Mouse (Mus musculus) adrenal gland, postnatal 4 days (tissue): Measurements from ENCODE around the gene Kif7. TPM values are rescaled to one million over a fixed set of nuclear protein-coding genes. Genes with fewer than 3 reads are reported as not detected.

Source experiments
- total RNA-seq, 2 experiments: library from RNA; stranded (reverse); gene quantifications; 2 replicates each; pipeline ENCODE4 v1.2.3; 2021

Gene Kif7
- total RNA-seq, 2 experiments from 2014 or later = 10.6 to 11.0 TPM

Other genes with a start within 250 kb of the Kif7 start
- 10 to 100 TPM; 87.2 to 93.7 TPM for gene Polg, start 249.4 kb downstream of the Kif7 start, total RNA-seq
- 10 to 100 TPM in 1 of 2 experiments, 1 to 10 TPM in 1; 1.7 to 12.8 TPM for gene Rhcg, start 98.1 kb downstream of the Kif7 start, total RNA-seq
- 1 to 10 TPM; 6.3 to 6.4 TPM for gene Ticrr, start 55.5 kb downstream of the Kif7 start, total RNA-seq
- gene Plin1, start 17.2 kb upstream of the Kif7 start, total RNA-seq = 100 to 1,000 TPM; 360 to 412 TPM
- gene Pex11a, start 27.4 kb upstream of the Kif7 start, total RNA-seq = 10 to 100 TPM; 35.7 to 37.7 TPM
- 1 to 10 TPM; 2.7 to 2.9 TPM for gene Wdr93, start 27.4 kb upstream of the Kif7 start, total RNA-seq
- under 1 TPM in 1 of 2 experiments, not detected in 1; 0.31 TPM for gene Mesp1, start 78.1 kb upstream of the Kif7 start, total RNA-seq
- gene Mesp2, start 95.0 kb upstream of the Kif7 start, total RNA-seq = 1 to 10 TPM; 1.5 to 1.9 TPM
- gene Anpep, start 145.3 kb upstream of the Kif7 start, total RNA-seq = 10 to 100 TPM; 36.1 to 59.6 TPM
- gene Ap3s2, start 204.9 kb upstream of the Kif7 start, total RNA-seq = 10 to 100 TPM; 34.4 to 34.5 TPM
- 10 to 100 TPM; 26.0 to 29.6 TPM for gene Arpin, start 219.6 kb upstream of the Kif7 start, total RNA-seq